Mouse (Mus musculus) megakaryocyte, embryonic 14.5 days (primary cell): ENCODE results near the gene Hoxc8. TPM values are rescaled to one million over a fixed set of nuclear protein-coding genes. Genes with fewer than 3 reads are reported as not detected.

Experiments
- H3K27me3 ChIP-seq: replicated peaks from 2 replicates; pipeline ENCODE3; 2012; ENCODE audit warnings: inconsistent platforms
- H3K36me3 ChIP-seq: replicated peaks from 2 replicates; pipeline ENCODE3; 2012; ENCODE audit warnings: low read length, inconsistent platforms, mixed read lengths
- H3K4me1 ChIP-seq: 2 replicates; pipeline ENCODE4 v1.6.1; 2012; ENCODE audit warnings: inconsistent platforms
- H3K4me3 ChIP-seq: replicated peaks from 2 replicates; pipeline ENCODE3; 2012; ENCODE audit warnings: moderate library complexity, mild to moderate bottlenecking, inconsistent platforms
- H3K9me3 ChIP-seq: 2 replicates; pipeline ENCODE4 v1.6.1; 2012; ENCODE audit warnings: inconsistent platforms
- FLI1 ChIP-seq: IDR thresholded peaks from 2 replicates; pipeline ENCODE4 v1.6.1; 2012; ENCODE audit warnings: low read length, inconsistent platforms, mixed read lengths
- GATA1 ChIP-seq: IDR thresholded peaks from 3 replicates; pipeline ENCODE4 v1.6.1; 2012; ENCODE audit warnings: mixed read lengths, low read length, inconsistent platforms, borderline replicate concordance
- polyA plus RNA-seq: library from polyadenylated mRNA; stranded (reverse); fragments of >175 nt; gene quantifications from 2 replicates; pipeline ENCODE4 v1.2.3, GENCODE M21; 2012; ENCODE audit warnings: low replicate concordance; ENCODE audit not compliant: insufficient read depth

Gene Hoxc8
- polyA plus RNA-seq, 1 experiment: 0.04 TPM

DNA sequence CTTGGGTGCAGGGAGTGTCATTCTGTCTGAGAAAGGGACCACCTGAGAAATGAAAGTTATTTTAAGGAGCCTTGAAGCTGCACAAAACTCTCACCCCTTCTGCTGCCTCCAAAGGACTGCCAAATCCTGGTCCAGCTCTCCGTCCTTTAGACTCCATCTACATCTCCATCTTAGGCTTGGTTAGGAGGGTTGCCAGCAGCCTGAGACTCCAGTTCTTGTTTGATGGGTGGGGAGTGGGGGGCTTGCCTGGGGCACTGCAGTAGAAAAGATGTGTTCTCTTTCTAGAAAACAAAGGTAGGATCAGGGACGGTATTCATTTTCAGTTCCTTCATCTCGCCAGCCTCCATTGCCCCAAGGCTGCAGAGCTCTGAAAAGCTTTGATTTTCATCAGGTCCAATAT, 7.0 kb downstream of the Hoxc8 start:
- Histone ChIP-seq H3K36me3 (no peaks in the 10 kb centered on the region), H3K4me3 (no peak overlapping the region), H3K4me1 (peaks cover 24% of the 10 kb centered on the region), H3K27me3 (peaks cover 98% of the 10 kb centered on the region), H3K9me3 (no peaks in the 10 kb centered on the region)
- no peak for TF ChIP-seq GATA1
- no peak for TF ChIP-seq FLI1

DNA sequence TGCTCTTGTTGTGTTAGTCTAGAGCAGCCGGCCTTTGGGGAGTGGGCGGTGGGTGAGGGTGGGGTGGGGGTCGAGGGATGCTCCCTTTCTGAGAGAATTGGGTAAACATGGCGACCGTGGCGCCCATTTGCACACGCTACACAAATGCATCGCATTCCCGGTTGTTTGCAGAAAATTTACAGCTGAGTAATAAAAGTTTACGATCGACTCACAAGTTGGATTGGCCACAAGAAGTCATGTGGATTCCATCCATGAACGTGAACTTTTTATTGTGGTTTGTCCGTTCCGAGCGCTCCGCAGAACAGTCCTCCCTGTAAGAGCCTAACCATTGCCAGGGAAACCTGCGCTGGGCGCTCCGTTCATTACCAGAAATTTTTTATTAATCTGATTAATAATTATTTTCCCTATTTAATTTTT, 7.5 kb downstream of the Hoxc8 start, which contains the start of gene Hoxc6:
Hoxc6 (plus strand) TSS at position 319 of the 417 bp plus-strand sequence.
- TF ChIP-seq GATA1: no peak
- no peak for TF ChIP-seq FLI1
- Histone ChIP-seq H3K9me3 (no peaks in the 10 kb centered on the region; the same call in 1 of the 2 replicates), H3K36me3 (no peaks in the 10 kb centered on the region), H3K4me3 (peak within 1 kb of the TSS; percentile 87), H3K27me3 (peaks cover 98% of the 10 kb centered on the region), H3K4me1 (peaks cover 27% of the 10 kb centered on the region)

DNA sequence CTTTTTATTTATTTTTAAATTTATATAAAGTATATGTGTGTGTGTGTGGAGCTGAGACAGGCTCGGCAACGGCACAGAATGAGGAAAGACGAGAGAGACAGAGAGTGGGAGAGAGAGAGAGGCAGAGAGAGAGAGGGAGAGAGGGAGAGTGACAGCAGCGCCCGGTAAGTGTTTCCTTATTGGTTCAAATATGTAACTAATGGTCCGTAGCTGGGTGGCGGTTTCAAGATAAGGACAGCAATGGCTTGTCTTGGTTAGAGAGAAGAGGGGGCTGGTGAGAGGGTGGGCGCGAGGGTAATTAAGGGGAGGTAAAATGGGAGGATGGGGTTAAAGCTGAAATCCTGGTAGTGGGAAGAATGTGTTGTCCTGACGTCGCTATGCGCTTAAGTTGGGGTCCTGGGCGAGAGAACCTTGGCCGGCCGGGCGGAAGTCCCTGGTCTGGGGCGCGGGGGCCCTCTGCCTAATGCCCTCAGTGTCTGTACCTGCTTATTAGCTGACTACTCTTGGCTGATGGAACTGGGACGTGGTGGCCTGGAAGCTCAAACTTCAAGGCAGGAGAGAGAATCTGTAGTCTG, 8.3 kb downstream of the Hoxc8 start:
- no peaks in the 10 kb centered on the region; the same call in 1 of the 2 replicates for H3K9me3 ChIP-seq
- H3K4me1 ChIP-seq: peaks cover 28% of the 10 kb centered on the region
- no peak for TF ChIP-seq FLI1
- peak overlapping the region; percentile 87 for H3K4me3 ChIP-seq
- peaks cover 99% of the 10 kb centered on the region for H3K27me3 ChIP-seq
- no peaks in the 10 kb centered on the region for H3K36me3 ChIP-seq

DNA sequence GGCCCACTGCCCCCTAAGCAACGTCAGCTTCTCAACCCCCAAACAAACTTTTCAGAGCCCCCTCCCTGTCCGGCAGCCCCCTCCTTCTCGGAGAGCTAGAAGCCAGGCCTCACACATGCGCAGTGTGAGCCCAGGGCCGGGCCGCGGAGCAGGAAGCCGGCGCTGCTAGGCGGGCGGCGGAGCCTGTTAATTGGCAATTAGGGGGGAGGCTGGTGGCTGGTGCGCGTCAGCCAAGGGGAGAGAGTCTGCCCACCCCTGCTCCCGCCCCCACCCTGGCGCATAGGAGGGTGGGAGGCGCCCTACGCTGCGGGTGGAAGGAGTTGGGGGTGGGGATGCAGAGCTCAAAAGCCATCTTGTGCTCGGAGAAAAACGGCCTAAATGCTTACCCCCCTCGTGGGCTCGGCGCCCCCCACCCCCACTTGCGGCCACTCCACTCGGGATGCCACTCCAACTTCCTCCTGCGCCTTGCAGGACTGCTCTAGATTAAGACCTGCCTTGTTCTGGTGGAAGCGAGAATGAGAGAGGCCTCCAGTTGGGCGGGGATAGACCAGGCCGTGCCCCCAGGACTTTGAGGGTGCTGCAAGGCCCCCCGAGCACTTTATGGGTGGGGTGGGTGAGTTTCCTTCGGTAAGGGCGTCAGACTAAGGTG, 8.9 kb downstream of the Hoxc8 start:
- peaks cover 99% of the 10 kb centered on the region for H3K27me3 ChIP-seq
- no peaks in the 10 kb centered on the region; the same call in 1 of the 2 replicates for H3K9me3 ChIP-seq
- H3K4me1 ChIP-seq: peaks cover 28% of the 10 kb centered on the region
- no peaks in the 10 kb centered on the region for H3K36me3 ChIP-seq
- TF ChIP-seq FLI1 (no peak), GATA1 (no peak)
- H3K4me3 ChIP-seq: peak overlapping the region; percentile 87

DNA sequence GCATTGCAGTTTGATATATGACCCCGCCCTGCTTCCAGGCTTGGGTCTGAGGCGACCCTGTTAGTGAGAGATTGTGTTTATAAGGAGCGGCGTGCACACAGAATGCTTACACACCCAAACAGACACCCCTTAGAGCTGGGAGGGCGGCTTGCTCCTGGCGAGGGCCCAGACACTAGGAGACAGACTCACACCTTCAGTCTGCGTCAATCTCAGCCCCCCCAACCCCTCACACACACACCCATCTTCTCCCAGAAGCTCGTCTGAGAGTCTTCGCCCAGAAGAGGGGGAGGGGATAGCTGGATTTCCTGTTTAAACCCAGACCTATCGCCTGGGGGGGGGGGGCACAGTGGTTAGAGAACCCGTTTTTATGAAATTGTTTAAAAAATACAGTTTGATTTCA, 9.5 kb downstream of the Hoxc8 start:
- Histone ChIP-seq H3K9me3 (no peaks in the 10 kb centered on the region; the same call in 1 of the 2 replicates), H3K4me1 (peaks cover 28% of the 10 kb centered on the region), H3K27me3 (peaks cover 99% of the 10 kb centered on the region), H3K36me3 (no peaks in the 10 kb centered on the region), H3K4me3 (no peak overlapping the region)
- TF ChIP-seq FLI1 (no peak), GATA1 (no peak)

DNA sequence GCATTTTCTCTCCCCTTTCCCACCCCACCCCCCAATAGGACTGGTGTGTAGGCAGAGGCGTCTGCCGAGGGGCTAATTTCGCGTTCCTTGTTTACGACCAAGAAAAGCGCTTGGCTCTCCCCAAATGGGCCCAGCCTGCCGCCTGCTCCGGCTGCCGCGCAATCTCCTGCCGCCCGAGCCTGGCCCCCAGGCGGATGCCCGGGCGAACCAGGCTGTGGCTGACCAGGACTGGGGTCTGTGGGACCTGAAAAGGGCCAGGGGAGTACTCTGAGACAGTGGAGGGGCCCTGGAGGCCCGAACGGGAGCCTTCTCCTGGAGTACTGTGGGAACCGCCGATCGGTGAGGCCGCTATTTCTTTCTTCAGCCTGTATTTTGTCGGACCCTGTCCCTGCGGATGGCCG, 10.1 kb downstream of the Hoxc8 start:
- TF ChIP-seq GATA1 (no peak), FLI1 (no peak)
- no peaks in the 10 kb centered on the region for H3K36me3 ChIP-seq
- H3K4me1 ChIP-seq: peaks cover 28% of the 10 kb centered on the region
- H3K4me3 ChIP-seq: no peak overlapping the region
- H3K9me3 ChIP-seq: no peaks in the 10 kb centered on the region; the same call in 1 of the 2 replicates
- peaks cover 99% of the 10 kb centered on the region for H3K27me3 ChIP-seq

DNA sequence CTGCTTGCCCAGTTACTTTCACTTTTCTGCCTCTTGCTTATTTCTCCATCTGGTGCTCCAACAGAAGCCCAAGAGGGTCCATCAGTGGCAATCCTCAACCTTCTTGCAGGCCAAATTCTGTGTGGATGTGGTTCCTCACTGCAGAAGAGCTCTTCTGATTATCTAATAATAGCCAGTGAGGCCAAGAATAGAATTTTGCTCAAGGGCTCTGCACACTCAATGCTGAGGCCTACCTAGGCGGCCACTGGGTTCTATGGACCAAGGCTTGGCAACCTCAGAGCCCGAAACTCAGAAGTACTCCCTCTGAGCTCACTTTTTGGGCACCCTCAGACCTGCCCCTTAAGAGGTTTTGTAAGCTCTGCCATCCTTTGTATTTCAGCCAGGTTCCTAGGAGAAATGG, 11.0 kb downstream of the Hoxc8 start:
- Histone ChIP-seq H3K4me1 (peaks cover 28% of the 10 kb centered on the region), H3K27me3 (peaks cover 99% of the 10 kb centered on the region), H3K36me3 (no peaks in the 10 kb centered on the region), H3K4me3 (no peak overlapping the region), H3K9me3 (no peaks in the 10 kb centered on the region; the same call in 1 of the 2 replicates)
- TF ChIP-seq GATA1 (no peak), FLI1 (no peak)

DNA sequence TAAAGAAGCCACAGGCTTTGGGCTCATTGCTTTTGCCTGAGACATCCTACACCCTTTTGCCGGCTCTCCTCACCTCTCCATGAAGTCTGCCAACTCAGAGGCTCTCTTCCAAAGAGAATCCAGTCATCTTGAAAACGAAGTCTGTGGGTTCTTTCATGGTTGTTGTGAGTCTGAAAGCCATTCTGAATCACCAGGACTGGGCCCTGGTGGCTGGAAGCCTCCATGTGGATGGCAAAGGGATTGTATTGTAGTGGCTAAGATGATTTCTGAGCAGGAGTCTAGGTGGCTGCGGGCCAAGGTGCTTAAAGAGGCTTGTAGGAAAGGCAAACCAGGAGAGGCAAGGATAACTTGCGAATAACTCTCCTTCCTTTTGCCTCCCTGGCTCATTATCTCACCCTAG, 11.7 kb downstream of the Hoxc8 start:
- no peaks in the 10 kb centered on the region for H3K36me3 ChIP-seq
- H3K4me3 ChIP-seq: no peak overlapping the region
- peaks cover 28% of the 10 kb centered on the region for H3K4me1 ChIP-seq
- H3K9me3 ChIP-seq: no peaks in the 10 kb centered on the region; the same call in 1 of the 2 replicates
- H3K27me3 ChIP-seq: peaks cover 99% of the 10 kb centered on the region
- TF ChIP-seq GATA1: no peak
- no peak for TF ChIP-seq FLI1

DNA sequence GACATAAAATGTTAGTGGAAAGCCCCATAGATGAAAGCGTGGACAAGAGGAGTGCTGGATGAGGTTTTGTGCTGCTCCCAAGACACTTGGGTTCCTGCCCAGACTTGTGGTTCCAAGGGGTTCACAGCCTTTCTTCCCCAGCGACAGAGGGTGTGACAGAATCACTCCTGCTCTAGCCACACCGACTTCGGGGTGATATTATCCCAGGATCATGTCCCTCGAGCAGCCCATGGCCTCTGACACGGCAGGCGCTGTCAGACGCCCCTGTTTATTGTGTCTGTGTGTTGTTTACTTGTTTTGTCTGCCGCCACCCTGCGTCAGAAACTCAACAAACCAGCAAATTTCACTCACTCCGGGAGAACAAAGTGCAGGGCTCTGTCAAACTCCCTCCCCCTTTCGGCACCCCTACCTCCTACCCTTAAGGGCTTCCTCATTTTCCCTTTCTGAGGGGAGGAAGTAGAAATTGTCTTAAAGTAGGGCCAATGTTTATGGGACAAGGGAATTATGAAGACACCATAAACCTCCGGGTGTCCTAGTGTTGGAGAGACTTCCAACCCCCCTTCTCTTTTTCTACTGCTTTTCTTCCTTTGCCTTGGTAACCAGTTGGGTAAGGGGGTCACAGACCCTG, 12.5 kb downstream of the Hoxc8 start:
- peak overlapping the region; percentile 8 for H3K4me3 ChIP-seq
- H3K36me3 ChIP-seq: no peaks in the 10 kb centered on the region
- TF ChIP-seq GATA1 (no peak), FLI1 (no peak)
- no peaks in the 10 kb centered on the region; the same call in 1 of the 2 replicates for H3K9me3 ChIP-seq
- H3K27me3 ChIP-seq: peaks cover 99% of the 10 kb centered on the region
- H3K4me1 ChIP-seq: peaks cover 28% of the 10 kb centered on the region

DNA sequence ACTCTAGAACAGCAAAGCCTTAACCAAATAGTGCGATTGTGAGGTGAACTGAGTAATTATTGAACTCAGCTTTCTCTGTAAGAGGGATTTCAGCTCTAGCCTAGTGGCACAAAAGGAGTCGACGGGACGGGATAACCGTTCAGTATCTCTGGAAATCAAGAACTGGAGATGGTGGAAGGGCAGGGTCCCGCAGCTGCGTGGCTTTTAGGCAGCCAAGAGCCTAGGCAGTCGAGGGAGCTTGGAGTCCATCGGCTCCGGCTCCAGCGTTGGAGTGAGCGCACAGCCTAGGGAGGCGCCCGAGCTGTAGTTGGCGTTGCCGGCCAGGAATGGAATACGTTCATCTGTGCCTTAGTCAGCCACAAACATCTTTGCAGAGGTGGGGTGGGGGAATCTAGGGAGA, 14.9 kb downstream of the Hoxc8 start:
- Histone ChIP-seq H3K4me3 (no peak overlapping the region), H3K9me3 (no peaks in the 10 kb centered on the region; the same call in 1 of the 2 replicates), H3K27me3 (peaks cover 99% of the 10 kb centered on the region)

More for the DNA sequence above, 14.9 kb downstream of the Hoxc8 start:
- Histone ChIP-seq H3K4me1 (peaks cover 15% of the 10 kb centered on the region), H3K36me3 (no peaks in the 10 kb centered on the region)
- no peak for TF ChIP-seq GATA1
- TF ChIP-seq FLI1: no peak
